Comparison of ENCODE assay signal across 13 mouse cellular contexts in genomic region chr17:44151889-44152288, GRCm38 (mm10). TPM values are rescaled to one million over a fixed set of nuclear protein-coding genes. Genes with fewer than 3 reads are reported as not detected.
DNase-seq lines count a peak whose midpoint lies in the region; ATAC-seq and TF ChIP-seq lines count a peak whose summit lies in the region.
"Had no signal": no experiment of that assay in that cellular context is flagged by ENCODE, and none has a peak within 500 bp of the region (broad histone marks: within the 10 kb centered on the region; RNA-seq: fewer than 3 reads in every experiment).

No protein-coding gene starts in this region.

- no peaks in the 10 kb centered on the region; the same call in 1 of the 2 replicates for H3K9me3 ChIP-seq in kidney, embryonic 16.5 days (ENCODE audit: low read length)
- H3K9me3 ChIP-seq in heart, postnatal 0 days (replicated peaks; ENCODE audit: control insufficient read depth, low read length): no peaks in the 10 kb centered on the region
- H3K9me3 ChIP-seq: hindbrain, embryonic 10.5 days had no signal

- H3K4me2 ChIP-seq in kidney, embryonic 16.5 days (replicated peaks; ENCODE audit: low read depth, low read length): no peak overlapping the region
- no peak overlapping the region for H3K4me2 ChIP-seq in heart, postnatal 0 days (ENCODE audit: low read depth, low read length)
- H3K4me2 ChIP-seq: limb, embryonic 12.5 days had no signal

- H3K27ac ChIP-seq in kidney, embryonic 16.5 days (ENCODE audit: low read length): no peak overlapping the region
- peak overlapping the region; percentile 82 for H3K27ac ChIP-seq in heart, postnatal 0 days (ENCODE audit: low read depth)
- peak overlapping the region; percentile 71 for H3K27ac ChIP-seq in small intestine, adult 2 months (ENCODE audit: insufficient read depth, low read depth, low read length)
- H3K27ac ChIP-seq: hindbrain, embryonic 10.5 days; limb, embryonic 12.5 days had no signal

- peak; percentile 45 to 55 for DNase-seq in kidney, adult 8-10 months
- DNase-seq in heart, postnatal 0 days (ENCODE audit: low spot score): peak; percentile 72
- peak; percentile 42 to 64 for DNase-seq in kidney, postnatal 25 days
- DNase-seq in layer of hippocampus, adult 11-12 months (ENCODE audit: low spot score): no peak
- DNase-seq in right cerebral cortex, adult 2 months (ENCODE audit: low spot score in 2 of 2): no peak
- DNase-seq: cerebellum, adult 11 months had no signal

- no peaks in the 10 kb centered on the region for H3K36me3 ChIP-seq in kidney, embryonic 16.5 days (ENCODE audit: insufficient read depth, low read length)
- H3K36me3 ChIP-seq in heart, postnatal 0 days (replicated peaks; ENCODE audit: control insufficient read depth, insufficient read depth, low read length): no peaks in the 10 kb centered on the region
- H3K36me3 ChIP-seq in small intestine, adult 2 months (ENCODE audit: control insufficient read depth, insufficient read depth, low read length): peaks cover 12% of the 10 kb centered on the region; the same call in 1 of the 2 replicates
- H3K36me3 ChIP-seq: hindbrain, embryonic 10.5 days; limb, embryonic 12.5 days had no signal

- no peak for TF ChIP-seq CTCF in heart, postnatal 0 days (IDR thresholded peaks at IDR 0.05; ENCODE audit: low read depth)
- TF ChIP-seq CTCF in small intestine, adult 2 months (IDR thresholded peaks at IDR 0.05; ENCODE audit: extremely low read depth, insufficient read length, insufficient replicate concordance, low read depth, low read length): no peak

- H3K4me3 ChIP-seq in kidney, embryonic 16.5 days (ENCODE audit: low read length): no peak overlapping the region
- no peak overlapping the region for H3K4me3 ChIP-seq in heart, postnatal 0 days (ENCODE audit: low read depth, low read length)
- no peak overlapping the region; the same call in 1 of the 2 replicates for H3K4me3 ChIP-seq in small intestine, adult 2 months (ENCODE audit: low read depth, low read length)
- H3K4me3 ChIP-seq: hindbrain, embryonic 10.5 days; limb, embryonic 12.5 days; myocyte had no signal

- no peak overlapping the region for H3K9ac ChIP-seq in kidney, embryonic 16.5 days (replicated peaks; ENCODE audit: low read length)
- H3K9ac ChIP-seq in heart, postnatal 0 days (replicated peaks; ENCODE audit: low read depth, low read length): no peak overlapping the region
- H3K9ac ChIP-seq: limb, embryonic 12.5 days had no signal

- no peaks in the 10 kb centered on the region for H3K4me1 ChIP-seq in kidney, embryonic 16.5 days (ENCODE audit: insufficient read depth, low read length)
- H3K4me1 ChIP-seq in heart, postnatal 0 days (ENCODE audit: control insufficient read depth, insufficient read depth): 0 out of 2 replicates have a peak, but pooled peaks cover 6% of the 10 kb centered on the region
- H3K4me1 ChIP-seq in small intestine, adult 2 months (ENCODE audit: control insufficient read depth, insufficient read depth, insufficient read length, low read length): peaks cover 26% of the 10 kb centered on the region

- TF ChIP-seq EP300 in heart, postnatal 0 days (IDR thresholded peaks at IDR 0.05; ENCODE audit: low read depth): no peak

- no peak for ATAC-seq in kidney, embryonic 16.5 days (ENCODE audit: low FRiP score, low TSS enrichment)
- ATAC-seq in heart, postnatal 0 days (ENCODE audit: insufficient read depth, low read depth): peak; percentile 84
- ATAC-seq: Patski had no signal

- no peaks in the 10 kb centered on the region for H3K27me3 ChIP-seq in kidney, embryonic 16.5 days (ENCODE audit: insufficient read depth, low read length)
- H3K27me3 ChIP-seq in heart, postnatal 0 days (ENCODE audit: control insufficient read depth, insufficient read depth, low read length): no peaks in the 10 kb centered on the region
- H3K27me3 ChIP-seq in small intestine, adult 2 months (ENCODE audit: control insufficient read depth, insufficient read depth, low read length): no peaks in the 10 kb centered on the region
- H3K27me3 ChIP-seq: limb, embryonic 12.5 days; Patski had no signal

- TF ChIP-seq POLR2A in small intestine, adult 2 months (IDR thresholded peaks at IDR 0.05; ENCODE audit: low read depth, low read length): no peak

- 71% methylated on average over 8 of the region's 8 CpGs for WGBS in kidney, embryonic 16.5 days
- WGBS in heart, postnatal 0 days: 45% methylated on average over 8 of the region's 8 CpGs
- WGBS in small intestine, adult 2 months: 40% methylated on average over 8 of the region's 8 CpGs

RNA-seq across cellular contexts. Expression of gene Clic5, which starts 36.5 kb away (rescaled TPM):
- 11.1 and 12.4 TPM in 2 replicates for polyA plus RNA-seq in kidney, embryonic 16.5 days (2015; fragmentation: Nextera tagmentation; extraction: Ambion mirVana)
- total RNA-seq in heart, postnatal 0 days (2014; rRNA removed; ENCODE audit: low replicate concordance): 37.0 and 55.8 TPM in 2 replicates
- polyA plus RNA-seq in heart, postnatal 0 days (2015; fragmentation: Nextera tagmentation; extraction: Ambion mirVana): 15.5 and 17.8 TPM in 2 replicates
- polyA plus RNA-seq in small intestine, adult 2 months (2012; rRNA removed): 9.1 and 26.7 TPM in 2 replicates
- total RNA-seq: CH12.LX had no signal

RNA-seq across cellular contexts. Expression of gene Enpp4, which starts 46.3 kb away (rescaled TPM):
- 5.6 and 5.7 TPM in 2 replicates for polyA plus RNA-seq in kidney, embryonic 16.5 days (2015; fragmentation: Nextera tagmentation; extraction: Ambion mirVana)
- total RNA-seq in heart, postnatal 0 days (2014; rRNA removed; ENCODE audit: low replicate concordance): 9.0 and 9.3 TPM in 2 replicates
- 9.0 and 9.3 TPM in 2 replicates for polyA plus RNA-seq in heart, postnatal 0 days (2015; fragmentation: Nextera tagmentation; extraction: Ambion mirVana)
- 0.70 and 1.5 TPM in 2 replicates for polyA plus RNA-seq in small intestine, adult 2 months (2012; rRNA removed)

Comparison
In these comparisons a context has a peak if more than half of its experiments do, and no peak if none do; other contexts are left out.
1. DNase-seq: peak in kidney, adult 8-10 months (2 of 2), heart, postnatal 0 days (single experiment) and kidney, postnatal 25 days (2 of 2); none in layer of hippocampus, adult 11-12 months (single experiment) and right cerebral cortex, adult 2 months (0 of 2).